Mouse (Mus musculus): ENCODE results near the gene Hmgb4.
A peak's percentile ranks its signal among the peaks of the same experiment; 100 is the strongest.

Gene Hmgb4

DNA sequence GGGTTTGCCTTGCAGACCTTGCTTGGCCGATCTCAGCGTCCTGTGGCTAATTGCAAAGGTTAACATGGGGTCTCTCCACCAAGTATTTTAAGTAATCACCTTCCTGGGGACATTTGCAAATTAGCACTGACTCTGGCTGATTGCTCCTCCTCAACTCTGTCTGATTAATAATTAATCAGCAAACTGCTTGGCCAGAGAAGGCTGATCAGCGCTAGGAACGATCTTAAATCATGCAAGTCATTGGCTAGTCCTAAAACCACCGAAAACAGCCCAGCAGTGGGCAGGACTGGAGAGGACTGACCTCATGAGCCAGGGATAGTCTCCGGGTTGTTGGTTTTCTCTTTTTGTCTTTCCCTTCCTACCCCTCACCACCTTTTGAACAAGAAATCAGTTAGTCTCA is 36.3 kb downstream of the Hmgb4 start:
- no peak for DNase-seq

DNA sequence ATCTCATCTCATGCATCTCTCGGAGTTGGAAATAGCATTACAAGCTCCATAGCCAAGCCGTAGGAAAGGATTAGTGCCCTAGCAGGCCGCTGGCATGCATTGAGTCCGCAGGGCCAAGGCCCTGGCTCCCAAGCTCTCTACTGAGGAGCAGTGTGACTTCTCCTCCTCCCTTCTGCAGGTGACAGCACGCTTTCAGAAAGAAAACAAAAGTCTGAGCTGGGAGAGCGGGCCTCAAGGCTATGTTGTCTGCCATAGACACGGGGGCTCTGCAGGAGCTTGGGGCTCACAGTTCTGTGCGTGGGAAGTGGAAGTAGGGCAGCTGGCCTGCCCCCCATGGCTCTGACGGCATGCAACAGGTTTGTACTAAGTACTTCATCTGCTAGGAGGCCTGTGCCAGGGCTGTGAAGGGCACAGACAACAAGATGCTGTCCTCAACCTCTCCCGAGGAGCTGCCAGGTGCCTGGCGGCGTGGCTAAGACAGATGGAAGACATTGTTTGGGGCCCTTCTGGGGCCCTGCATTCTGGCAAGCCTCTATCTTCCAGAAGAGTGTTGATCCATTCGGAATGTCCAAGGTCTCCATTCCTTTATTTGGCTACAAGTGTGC is 42.7 kb downstream of the Hmgb4 start:
- peak; percentile 85 to 87 for DNase-seq
